Mouse (Mus musculus) erythroid progenitor cell, adult 5-6 weeks (primary cell): ENCODE data around the gene Ap3d1. TPM values are rescaled to one million over a fixed set of nuclear protein-coding genes. Genes with fewer than 3 reads are reported as not detected.

ENCODE experiments used
- ATAC-seq: replicated peaks from 2 replicates; pipeline ENCODE4 v1.8.0; 2016; ENCODE audit warnings: moderate number of reproducible peaks, mild to moderate bottlenecking, moderate TSS enrichment, inconsistent platforms; ENCODE audit not compliant: poor library complexity, low FRiP score, severe bottlenecking
- total RNA-seq, 2 experiments: library from RNA; stranded (forward) in 1 of 2; stranded (reverse) in 1 of 2; fragments of 150-400 nt in 1 of 2; fragments of 186-747, 209-891 nt in 1 of 2; gene quantifications; 2 replicates each; pipeline versions ENCODE4 v1.2.3 to v1.2.4; 2015 to 2017; ENCODE audit warnings: low replicate concordance in 2 of 2

Gene Ap3d1
- 42.8 and 69.6 TPM in 2 replicates for total RNA-seq (2015; ENCODE audit: low replicate concordance)
- 66.0 and 111 TPM in 2 replicates for total RNA-seq (2017; ENCODE audit: low replicate concordance)

- ATAC-seq = peak; percentile 96
These were observed at the start of gene Ap3d1 for GRCm38 (mm10) chr10:80742180-80742978. TSS of gene Ap3d1 (minus strand) at chr10:80742264.

- ATAC-seq = no peak
These were observed 49.6 kb upstream of the Ap3d1 start for GRCm38 (mm10) chr10:80791476-80792174.

GRCm38 (mm10) chr10:80790761-80791404 lies 48.8 kb upstream of the Ap3d1 start:
- ATAC-seq = no peak

- ATAC-seq = no peak
These were observed 45.5 kb upstream of the Ap3d1 start for GRCm38 (mm10) chr10:80787517-80787916.

GRCm38 (mm10) chr10:80785963-80786362 lies 43.9 kb upstream of the Ap3d1 start:
- ATAC-seq = no peak

- ATAC-seq = no peak
These were observed 42.8 kb upstream of the Ap3d1 start for GRCm38 (mm10) chr10:80784871-80785270.

- no peak for ATAC-seq
These were observed 42.2 kb upstream of the Ap3d1 start for GRCm38 (mm10) chr10:80784302-80784701.

- ATAC-seq = no peak
These were observed 37.5 kb upstream of the Ap3d1 start for GRCm38 (mm10) chr10:80779565-80779964.

- ATAC-seq = no peak
These were observed 35.1 kb upstream of the Ap3d1 start for GRCm38 (mm10) chr10:80777123-80777522.

GRCm38 (mm10) chr10:80776358-80776869 lies 34.4 kb upstream of the Ap3d1 start:
- no peak for ATAC-seq

- no peak for ATAC-seq
These were observed 33.7 kb upstream of the Ap3d1 start for GRCm38 (mm10) chr10:80775731-80776130.

- no peak for ATAC-seq
These were observed 32.9 kb upstream of the Ap3d1 start for GRCm38 (mm10) chr10:80774981-80775380.

GRCm38 (mm10) chr10:80774549-80774948 lies 32.5 kb upstream of the Ap3d1 start:
- ATAC-seq = peak; percentile 78

GRCm38 (mm10) chr10:80773816-80774215 lies 31.8 kb upstream of the Ap3d1 start:
- ATAC-seq = no peak

- no peak for ATAC-seq
These were observed 26.3 kb upstream of the Ap3d1 start for GRCm38 (mm10) chr10:80768365-80768764.

- ATAC-seq = no peak
These were observed 24.2 kb upstream of the Ap3d1 start for GRCm38 (mm10) chr10:80766161-80766815.

- no peak for ATAC-seq
These were observed 23.7 kb upstream of the Ap3d1 start for GRCm38 (mm10) chr10:80765746-80766145.

- ATAC-seq = no peak
These were observed 21.4 kb upstream of the Ap3d1 start for GRCm38 (mm10) chr10:80763502-80763901.

GRCm38 (mm10) chr10:80761821-80762220 lies 19.8 kb upstream of the Ap3d1 start:
- ATAC-seq = no peak
